Mouse (Mus musculus) C2C12 (cell line): Measurements from ENCODE around the gene Spon1.

Experiments used
- CTCF ChIP-seq: IDR thresholded peaks from one replicate; pipeline ENCODE4 v1.5.1; 2011; ENCODE audit not compliant: control insufficient read depth, insufficient read depth, insufficient read length
- MAX ChIP-seq: IDR thresholded peaks from one replicate; pipeline ENCODE4 v1.6.1; 2011; ENCODE audit warnings: mild to moderate bottlenecking, control low read depth
- USF1 ChIP-seq: IDR thresholded peaks from one replicate; pipeline ENCODE4 v1.6.1; 2011; ENCODE audit warnings: low read depth, mild to moderate bottlenecking, control low read depth, moderate library complexity

DNA sequence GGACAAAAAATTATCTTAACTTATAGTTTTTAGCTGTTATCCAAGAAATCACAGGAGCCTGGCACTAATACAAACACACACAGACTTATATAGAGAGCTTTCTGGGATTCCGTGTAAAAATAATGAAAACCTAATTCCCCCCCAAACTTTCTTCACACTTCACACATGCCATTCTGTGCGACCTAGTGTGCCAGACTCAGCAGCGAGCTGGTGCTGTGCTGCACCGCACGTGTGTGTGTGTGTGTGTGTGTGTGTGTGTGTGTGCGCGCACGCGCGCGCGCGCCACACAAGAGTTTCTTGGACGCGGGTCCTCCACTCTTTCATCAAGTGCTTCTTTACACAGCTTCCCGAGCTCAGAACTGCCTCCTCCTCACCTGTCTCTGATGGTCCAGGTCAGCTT is 292.4 kb downstream of the Spon1 start:
- TF ChIP-seq MAX = no peak
- no peak for TF ChIP-seq USF1
- no peak for TF ChIP-seq CTCF
